Mouse (Mus musculus) liver, embryonic 14.5 days (tissue): ENCODE results near the gene Vmn2r85. TPM values are rescaled to one million over a fixed set of nuclear protein-coding genes. Genes with fewer than 3 reads are reported as not detected.

Experiments
- ATAC-seq: fragments of 200-750 bp; cut with Nextera tagmentation; 2 replicates; pipeline ENCODE4 v1.8.0; 2017; ENCODE audit warnings: moderate number of reproducible peaks, mild to moderate bottlenecking, moderate library complexity; ENCODE audit not compliant: insufficient read depth
- DNase-seq, 3 experiments: peaks; one replicate each; pipeline ENCODE4 v3.0.0-alpha.2; 2012 to 2013; ENCODE audit warnings: low read depth in 3 of 3, low spot score in 3 of 3
- H3K27ac ChIP-seq: fragments of 300-500 bp; sonication (generic); 2 replicates; pipeline ENCODE4 v1.5.1; 2014; ENCODE audit warnings: moderate library complexity, mild to moderate bottlenecking, control low read depth, inconsistent platforms
- H3K27me3 ChIP-seq: fragments of 300-500 bp; sonication (generic); 2 replicates; pipeline ENCODE4 v1.6.1; 2014; ENCODE audit warnings: mild to moderate bottlenecking, low read length, moderate library complexity; ENCODE audit not compliant: control insufficient read depth, insufficient read depth
- H3K36me3 ChIP-seq: fragments of 300-500 bp; sonication (generic); replicated peaks from 2 replicates; pipeline ENCODE4 v1.6.1; 2014; ENCODE audit warnings: low read depth; ENCODE audit not compliant: control insufficient read depth, insufficient read depth
- H3K4me1 ChIP-seq, 2 experiments: fragments of 200-500 bp in 1 of 2; fragments of 300-500 bp in 1 of 2; sonication (generic) in 1 of 2; replicated peaks; 2 replicates each; pipeline ENCODE4 v1.6.1; 2012 to 2014; ENCODE audit warnings: antibody characterized with exemption in 1 of 2, inconsistent platforms in 1 of 2, low read length in 1 of 2; ENCODE audit not compliant: control insufficient read depth in 2 of 2, insufficient read depth in 2 of 2
- H3K4me2 ChIP-seq: fragments of 300-500 bp; sonication (generic); 2 replicates; pipeline ENCODE4 v1.6.1; 2014; ENCODE audit warnings: low read depth, mild to moderate bottlenecking, control low read depth, moderate library complexity
- H3K4me3 ChIP-seq, 2 experiments: fragments of 200-500 bp in 1 of 2; fragments of 300-500 bp in 1 of 2; sonication (generic) in 1 of 2; 2 replicates each; pipeline ENCODE4 v1.5.1; 2012 to 2014; ENCODE audit warnings: low read depth in 2 of 2, low read length in 2 of 2, mild to moderate bottlenecking in 2 of 2, control low read depth in 1 of 2, inconsistent platforms in 1 of 2, moderate library complexity in 1 of 2; ENCODE audit not compliant: insufficient read depth in 1 of 2
- H3K9ac ChIP-seq: fragments of 300-500 bp; sonication (generic); replicated peaks from 2 replicates; pipeline ENCODE4 v1.6.1; 2014; ENCODE audit warnings: mild to moderate bottlenecking, control low read depth, moderate library complexity
- H3K9me3 ChIP-seq: fragments of 300-500 bp; sonication (generic); 2 replicates; pipeline ENCODE4 v1.6.1; 2016; ENCODE audit warnings: low read length, mixed read lengths; ENCODE audit not compliant: control insufficient read depth
- CTCF ChIP-seq: IDR thresholded peaks from 2 replicates; pipeline ENCODE4 v1.5.1; 2016; ENCODE audit warnings: antibody characterized with exemption, low read depth, control low read depth
- EP300 ChIP-seq: IDR thresholded peaks from 2 replicates; pipeline ENCODE4 v1.6.1; 2016; ENCODE audit warnings: antibody characterized with exemption, low read depth
- WGBS: fragments of 180-500 bp; shearing (Covaris S2); extraction: QIAGEN DNeasy Blood & Tissue Kit; methylation state at CpG from one replicate; pipeline ENCODE4 v1.1.7; 2014; ENCODE audit not compliant: insufficient replicate concordance; 5-methylcytosine and 5-hydroxymethylcytosine counted together
- polyA plus RNA-seq, 2 experiments: library from polyadenylated mRNA; depleted of rRNA in 1 of 2; stranded (reverse) in 1 of 2; unstranded in 1 of 2; fragments of >200 nt; fragmentation: Nextera tagmentation in 1 of 2; extraction: Ambion mirVana in 1 of 2; gene quantifications; 2 replicates each; pipeline versions ENCODE4 v1.2.1 to v1.2.3; 2012 to 2014

Vmn2r85 gene
- polyA plus RNA-seq, 2 experiments = not detected

DNA sequence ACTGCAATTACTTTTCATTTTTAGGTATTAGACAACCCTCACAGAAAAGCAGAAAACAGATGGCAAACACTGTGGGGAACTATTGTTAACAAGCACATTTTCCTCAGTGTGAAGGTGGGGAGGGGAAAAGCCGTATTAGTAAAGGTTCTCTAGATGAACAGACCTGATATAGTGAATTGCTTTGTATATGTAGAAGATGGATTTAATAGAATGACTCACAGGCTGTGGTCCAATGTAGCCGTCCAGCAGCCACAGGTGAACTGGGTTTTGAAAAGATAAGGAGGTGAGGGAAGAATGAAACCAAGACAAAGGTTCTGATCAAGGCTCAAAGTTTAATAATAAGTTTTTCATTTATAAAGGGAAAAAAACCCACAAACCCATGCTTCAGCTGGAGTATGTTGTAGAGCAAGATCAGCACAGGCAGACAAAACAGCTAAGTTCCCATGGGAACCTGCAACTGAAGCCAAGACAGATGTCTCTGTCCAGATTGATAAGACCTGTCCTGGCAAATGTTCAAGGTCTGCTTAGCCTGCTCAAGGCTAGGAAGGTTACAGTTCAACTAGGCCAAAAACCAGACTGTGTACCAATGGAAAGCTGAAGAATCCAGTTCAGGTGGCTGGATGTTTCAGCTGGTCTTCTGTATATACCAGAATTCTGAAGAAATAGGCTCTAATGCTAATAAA is 56.9 kb downstream of the Vmn2r85 start:
- Histone ChIP-seq H3K36me3 (no peaks in the 10 kb centered on the region), H3K27me3 (no peaks in the 10 kb centered on the region), H3K9ac (no peak overlapping the region), H3K4me1 (no peaks in the 10 kb centered on the region), H3K4me2 (no peak overlapping the region), H3K27ac (no peak overlapping the region), H3K9me3 (no peaks in the 10 kb centered on the region), H3K4me3 (no peak overlapping the region)
- TF ChIP-seq EP300 (no peak; the same call in 1 of the 2 replicates), CTCF (no peak)
- DNase-seq (no peak), ATAC-seq (peak; percentile 42; the same call in 1 of the 2 replicates)
- 40% methylated on average over 2 of the region's 2 CpGs for WGBS

DNA sequence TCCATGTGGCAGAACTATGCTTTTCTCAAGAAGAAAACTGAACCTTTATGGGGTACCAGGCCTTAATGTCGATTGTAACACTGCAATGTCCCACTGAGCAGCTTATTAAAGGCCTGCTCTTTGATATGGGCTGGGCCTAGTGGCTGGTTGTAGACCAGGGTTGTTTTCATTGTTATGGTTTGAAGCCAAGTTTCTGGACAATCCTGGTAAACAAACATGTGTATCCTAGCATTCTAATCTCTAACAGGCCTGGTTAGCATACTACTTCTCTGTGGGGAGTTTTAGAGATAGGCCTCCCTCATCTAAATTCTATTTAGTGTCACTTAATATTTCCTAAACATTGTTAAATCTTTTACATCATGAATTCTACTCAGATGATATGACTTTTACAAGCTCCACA is 57.9 kb downstream of the Vmn2r85 start:
- 50% methylated on average over 1 of the region's 1 CpGs for WGBS
- H3K9me3 ChIP-seq = no peaks in the 10 kb centered on the region
- no peaks in the 10 kb centered on the region for H3K36me3 ChIP-seq
- no peaks in the 10 kb centered on the region for H3K4me1 ChIP-seq
- TF ChIP-seq CTCF (no peak), EP300 (no peak)
- no peak overlapping the region for H3K27ac ChIP-seq
- no peak for ATAC-seq
- no peaks in the 10 kb centered on the region for H3K27me3 ChIP-seq
- H3K4me2 ChIP-seq = no peak overlapping the region
- H3K9ac ChIP-seq = no peak overlapping the region
- no peak for DNase-seq
- no peak overlapping the region for H3K4me3 ChIP-seq

DNA sequence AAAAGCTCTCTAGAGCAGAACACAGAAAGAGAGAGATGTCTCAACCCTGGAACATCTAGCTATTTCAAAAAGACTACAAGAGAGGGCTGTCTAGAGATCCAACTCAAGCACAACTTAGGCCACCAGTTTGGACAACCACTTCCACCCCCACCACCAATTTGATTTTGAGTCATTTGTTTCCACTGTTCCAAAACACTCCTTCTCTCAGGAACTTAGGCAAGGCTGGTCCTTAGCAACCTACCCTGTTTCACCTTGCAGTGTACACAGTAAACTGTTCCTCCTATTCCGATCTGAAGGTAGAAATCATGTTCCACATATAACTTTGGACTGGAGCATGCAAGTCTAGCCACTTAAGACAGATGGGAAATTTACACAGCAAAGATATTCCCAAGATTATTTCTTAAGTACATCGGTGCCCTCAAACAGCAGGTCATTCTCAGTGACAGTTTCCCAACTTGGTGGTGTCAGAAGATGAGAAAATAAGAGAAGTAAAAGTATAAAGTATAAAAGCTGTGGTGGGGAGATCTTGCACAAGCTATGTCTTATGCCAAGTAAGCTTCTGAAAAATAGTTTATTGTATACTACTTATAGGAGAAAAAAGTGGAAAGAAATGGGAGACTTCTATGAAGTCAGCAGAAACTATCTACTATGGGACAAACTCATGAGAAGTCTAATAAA is 59.4 kb downstream of the Vmn2r85 start:
- DNase-seq (no peak), ATAC-seq (no peak)
- no peak overlapping the region for H3K9ac ChIP-seq
- H3K9me3 ChIP-seq = no peaks in the 10 kb centered on the region
- H3K4me2 ChIP-seq = no peak overlapping the region
- no peaks in the 10 kb centered on the region for H3K27me3 ChIP-seq
- no peak for TF ChIP-seq CTCF
- no peak for TF ChIP-seq EP300
- no peaks in the 10 kb centered on the region for H3K4me1 ChIP-seq
- no peaks in the 10 kb centered on the region for H3K36me3 ChIP-seq
- WGBS = 68% methylated on average over 2 of the region's 2 CpGs
- no peak overlapping the region for H3K27ac ChIP-seq
- no peak overlapping the region for H3K4me3 ChIP-seq

DNA sequence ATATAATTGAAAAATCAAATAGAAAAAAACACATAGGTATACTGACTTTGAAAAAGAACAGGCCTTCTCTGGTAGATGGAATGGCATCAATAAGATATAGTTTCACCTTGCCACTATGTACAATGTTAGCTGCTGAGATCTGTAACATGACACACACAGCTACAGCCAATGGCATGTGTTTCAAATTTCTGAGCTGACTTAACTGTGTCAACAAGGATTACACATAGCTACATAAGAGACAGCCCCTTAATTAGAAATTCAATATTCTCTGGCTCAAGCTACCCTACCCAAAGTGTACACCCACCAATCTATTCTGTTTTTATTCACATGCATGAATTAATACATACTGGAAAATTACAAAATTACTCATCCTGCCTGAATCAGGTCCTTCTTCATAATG is 61.1 kb downstream of the Vmn2r85 start:
- H3K9ac ChIP-seq = no peak overlapping the region
- no peak overlapping the region for H3K4me3 ChIP-seq
- no peak for ATAC-seq
- no peaks in the 10 kb centered on the region for H3K9me3 ChIP-seq
- H3K4me2 ChIP-seq = no peak overlapping the region
- H3K27ac ChIP-seq = no peak overlapping the region
- no peaks in the 10 kb centered on the region for H3K36me3 ChIP-seq
- no peaks in the 10 kb centered on the region for H3K27me3 ChIP-seq
- no peak for TF ChIP-seq EP300
- no peak for TF ChIP-seq CTCF
- no peaks in the 10 kb centered on the region for H3K4me1 ChIP-seq
- no peak for DNase-seq

DNA sequence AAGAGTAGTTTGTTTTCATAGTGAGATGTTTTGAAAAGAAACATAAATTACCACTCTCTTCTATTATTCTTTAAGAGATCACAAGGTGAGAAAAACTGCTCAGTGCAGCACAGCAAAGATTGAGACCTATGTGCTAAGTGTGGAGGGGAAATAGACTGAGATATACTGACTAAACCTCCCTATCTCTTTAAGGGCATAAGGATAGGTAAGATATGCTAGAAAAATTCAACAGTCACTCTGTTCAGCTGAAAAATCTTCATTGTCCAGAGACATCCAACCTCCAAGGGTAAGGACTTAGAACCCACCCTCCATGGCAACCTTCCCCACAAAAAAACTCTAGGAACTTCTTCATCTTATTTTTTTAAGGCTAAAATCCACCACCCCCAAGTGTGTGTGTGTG is 64.7 kb downstream of the Vmn2r85 start:
- Histone ChIP-seq H3K9ac (no peak overlapping the region), H3K27me3 (no peaks in the 10 kb centered on the region), H3K27ac (no peak overlapping the region), H3K36me3 (no peaks in the 10 kb centered on the region), H3K4me1 (no peaks in the 10 kb centered on the region), H3K4me2 (no peak overlapping the region), H3K9me3 (no peaks in the 10 kb centered on the region), H3K4me3 (no peak overlapping the region)
- ATAC-seq (no peak), DNase-seq (no peak)
- TF ChIP-seq EP300 (no peak), CTCF (no peak)

Other genes starting within 250 kb of the Vmn2r85 start
- not detected in 2 replicates for gene Olfr826, start 245.5 kb downstream of the Vmn2r85 start, polyA plus RNA-seq (2012; rRNA removed)
- not detected in 2 replicates for gene Olfr826, start 245.5 kb downstream of the Vmn2r85 start, polyA plus RNA-seq (2014; fragmentation: Nextera tagmentation; extraction: Ambion mirVana)
- not detected in 2 replicates for gene Olfr827, start 215.3 kb downstream of the Vmn2r85 start, polyA plus RNA-seq (2012; rRNA removed)
- gene Olfr827, start 215.3 kb downstream of the Vmn2r85 start, polyA plus RNA-seq (2014; fragmentation: Nextera tagmentation; extraction: Ambion mirVana) = not detected in 2 replicates
- not detected in 2 replicates for gene Neurod4, start 149.5 kb downstream of the Vmn2r85 start, polyA plus RNA-seq (2012; rRNA removed)
- gene Neurod4, start 149.5 kb downstream of the Vmn2r85 start, polyA plus RNA-seq (2014; fragmentation: Nextera tagmentation; extraction: Ambion mirVana) = not detected in 2 replicates
- 0.71 and 1.3 TPM in 2 replicates for gene Tespa1, start 106.8 kb downstream of the Vmn2r85 start, polyA plus RNA-seq (2012; rRNA removed)
- gene Tespa1, start 106.8 kb downstream of the Vmn2r85 start, polyA plus RNA-seq (2014; fragmentation: Nextera tagmentation; extraction: Ambion mirVana) = 0.93 and 1.2 TPM in 2 replicates
- gene Vmn2r84, start 35.4 kb downstream of the Vmn2r85 start, polyA plus RNA-seq (2012; rRNA removed) = not detected in 2 replicates
- 0.01 and 0.03 TPM in 2 replicates for gene Vmn2r84, start 35.4 kb downstream of the Vmn2r85 start, polyA plus RNA-seq (2014; fragmentation: Nextera tagmentation; extraction: Ambion mirVana)
- gene Vmn2r86, start 26.3 kb upstream of the Vmn2r85 start, polyA plus RNA-seq (2012; rRNA removed) = not detected in 2 replicates
- not detected in 2 replicates for gene Vmn2r86, start 26.3 kb upstream of the Vmn2r85 start, polyA plus RNA-seq (2014; fragmentation: Nextera tagmentation; extraction: Ambion mirVana)
- not detected in 2 replicates for gene Vmn2r87, start 67.7 kb upstream of the Vmn2r85 start, polyA plus RNA-seq (2012; rRNA removed)
- not detected in 2 replicates for gene Vmn2r87, start 67.7 kb upstream of the Vmn2r85 start, polyA plus RNA-seq (2014; fragmentation: Nextera tagmentation; extraction: Ambion mirVana)